22 mouse cellular contexts compared by ENCODE assay signal in the genomic region with DNA sequence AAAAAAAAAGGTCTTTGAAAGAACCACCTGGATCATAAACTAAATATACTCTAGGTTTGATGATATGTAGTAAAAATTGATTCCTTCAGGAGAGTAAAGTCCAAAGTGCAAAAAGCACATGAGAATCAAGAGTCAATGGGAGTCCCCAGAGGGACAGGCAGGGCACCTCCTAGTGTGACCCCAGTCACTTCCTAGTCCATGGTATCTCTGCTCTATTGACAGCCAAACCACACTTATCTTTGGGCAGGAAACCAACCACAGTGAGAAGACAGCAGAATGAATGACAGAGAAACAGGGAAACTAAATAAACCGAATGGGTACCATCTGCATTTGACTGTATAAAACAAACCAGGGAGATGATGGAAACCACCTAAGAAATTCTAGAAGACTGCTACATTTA.
"Had no signal": no experiment of that assay in that cellular context is flagged by ENCODE, and none has a peak within 500 bp of the region (broad histone marks: within the 10 kb centered on the region; RNA-seq: fewer than 3 reads in every experiment).

No protein-coding gene starts in this region.

- H3K4me1 ChIP-seq: limb, embryonic 10.5 days; limb, embryonic 13.5 days; midbrain, embryonic 13.5 days; neural tube, embryonic 13.5 days; stomach, embryonic 15.5 days had no signal

- H3K9me3 ChIP-seq: limb, embryonic 10.5 days; limb, embryonic 13.5 days; midbrain, embryonic 13.5 days; neural tube, embryonic 13.5 days; stomach, embryonic 15.5 days had no signal

- H3K27ac ChIP-seq: kidney, postnatal 0 days; limb, embryonic 10.5 days; limb, embryonic 13.5 days; liver, embryonic 14.5 days; midbrain, embryonic 13.5 days; neural tube, embryonic 13.5 days; stomach, embryonic 15.5 days had no signal

- DNase-seq: kidney, adult 2 months; kidney, postnatal 25 days; layer of hippocampus, adult 9-11 months; liver; liver, postnatal 0 days; lung, embryonic 14.5 days; lung, postnatal 36 days; retina, postnatal 1 day; right cerebral cortex, postnatal 25 days; spleen, adult 18-20 months; thymus, postnatal 25 days had no signal

- H3K4me3 ChIP-seq: layer of hippocampus, adult 2 months; limb, embryonic 10.5 days; limb, embryonic 13.5 days; midbrain, embryonic 13.5 days; myocyte; neural tube, embryonic 13.5 days; stomach, embryonic 15.5 days had no signal

- ATAC-seq: liver, postnatal 0 days; lung, postnatal 0 days; midbrain, embryonic 13.5 days; midbrain, embryonic 16.5 days had no signal

- H3K4me2 ChIP-seq: limb, embryonic 13.5 days; lung, embryonic 14.5 days; midbrain, embryonic 13.5 days; neural tube, embryonic 13.5 days; stomach, embryonic 15.5 days had no signal

- H3K27me3 ChIP-seq: limb, embryonic 13.5 days; midbrain, embryonic 13.5 days; neural tube, embryonic 13.5 days; stomach, embryonic 15.5 days had no signal

- H3K9ac ChIP-seq: limb, embryonic 13.5 days; liver, embryonic 14.5 days; liver, postnatal 0 days; lung, embryonic 14.5 days; midbrain, embryonic 13.5 days; neural tube, embryonic 13.5 days; stomach, embryonic 15.5 days had no signal
